Mouse (Mus musculus) stomach, embryonic 16.5 days (tissue): ENCODE measurements at regions not wholly inside any gene's neighbourhood (a gene's known extent, or its start where the extent isn't known, plus 50 kb on each side); places are given as distances from the start of the nearest gene placed in this dataset.

Experiments
- ATAC-seq: fragments of 200-750 bp; cut with Nextera tagmentation; 2 replicates; pipeline ENCODE4 v1.8.0; 2017; ENCODE audit warnings: moderate number of reproducible peaks, moderate TSS enrichment; ENCODE audit not compliant: insufficient read depth, low FRiP score
- H3K27ac ChIP-seq: fragments of 300-500 bp; sonication (generic); 2 replicates; pipeline ENCODE4 v1.5.1; 2014; ENCODE audit warnings: low read length
- H3K27me3 ChIP-seq: fragments of 300-500 bp; sonication (generic); 2 replicates; pipeline ENCODE4 v1.6.1; 2014; ENCODE audit warnings: low read length, control low read depth, mixed read lengths; ENCODE audit not compliant: control insufficient read depth, insufficient read depth
- H3K36me3 ChIP-seq: fragments of 300-500 bp; sonication (generic); 2 replicates; pipeline ENCODE4 v1.6.1; 2014; ENCODE audit warnings: low read length; ENCODE audit not compliant: control insufficient read depth, insufficient read depth
- H3K4me1 ChIP-seq: fragments of 300-500 bp; sonication (generic); 2 replicates; pipeline ENCODE4 v1.6.1; 2014; ENCODE audit warnings: low read length, control low read depth, mixed read lengths; ENCODE audit not compliant: control insufficient read depth, insufficient read depth
- H3K4me2 ChIP-seq: fragments of 300-500 bp; sonication (generic); 2 replicates; pipeline ENCODE4 v1.6.1; 2014; ENCODE audit warnings: low read depth, low read length, mixed read lengths
- H3K4me3 ChIP-seq: fragments of 300-500 bp; sonication (generic); replicated peaks from 2 replicates; pipeline ENCODE4 v1.5.1; 2014; ENCODE audit warnings: mild to moderate bottlenecking, low read length
- H3K9ac ChIP-seq: fragments of 300-500 bp; sonication (generic); 2 replicates; pipeline ENCODE4 v1.6.1; 2014; ENCODE audit warnings: low read length
- H3K9me3 ChIP-seq: fragments of 300-500 bp; sonication (generic); replicated peaks from 2 replicates; pipeline ENCODE4 v1.6.1; 2016; ENCODE audit warnings: low read length, control low read depth; ENCODE audit not compliant: control insufficient read depth
- WGBS: fragments of 180-500 bp; shearing (Covaris S2); extraction: QIAGEN DNeasy Blood & Tissue Kit; methylation state at CpG from one replicate; pipeline ENCODE4 v1.1.7; 2014; 5-methylcytosine and 5-hydroxymethylcytosine counted together

- ATAC-seq, result no peak
- H3K9me3 ChIP-seq, result no peaks in the 10 kb centered on the region
- no peak overlapping the region for H3K9ac ChIP-seq
- no peak overlapping the region for H3K4me2 ChIP-seq
- no peaks in the 10 kb centered on the region for H3K36me3 ChIP-seq
- H3K4me3 ChIP-seq, result no peak overlapping the region
- 50% methylated on average over 1 of the region's 1 CpGs for WGBS
- H3K27me3 ChIP-seq, result no peaks in the 10 kb centered on the region
- 0 out of 2 replicates have a peak, but pooled peaks cover 2% of the 10 kb centered on the region for H3K4me1 ChIP-seq
- no peak overlapping the region for H3K27ac ChIP-seq
These were observed 594.5 kb upstream of the A1bg start for GRCm38 (mm10) chr15:61517265-61517664.

GRCm38 (mm10) chr15:61514324-61514723, 591.5 kb upstream of the A1bg start:
- Histone ChIP-seq H3K27ac (no peak overlapping the region), H3K9ac (no peak overlapping the region), H3K27me3 (no peaks in the 10 kb centered on the region), H3K4me1 (0 out of 2 replicates have a peak, but pooled peaks cover 2% of the 10 kb centered on the region), H3K4me3 (no peak overlapping the region), H3K36me3 (no peaks in the 10 kb centered on the region), H3K9me3 (no peaks in the 10 kb centered on the region), H3K4me2 (no peak overlapping the region)
- no peak for ATAC-seq
- 32% methylated on average over 1 of the region's 1 CpGs for WGBS

DNA sequence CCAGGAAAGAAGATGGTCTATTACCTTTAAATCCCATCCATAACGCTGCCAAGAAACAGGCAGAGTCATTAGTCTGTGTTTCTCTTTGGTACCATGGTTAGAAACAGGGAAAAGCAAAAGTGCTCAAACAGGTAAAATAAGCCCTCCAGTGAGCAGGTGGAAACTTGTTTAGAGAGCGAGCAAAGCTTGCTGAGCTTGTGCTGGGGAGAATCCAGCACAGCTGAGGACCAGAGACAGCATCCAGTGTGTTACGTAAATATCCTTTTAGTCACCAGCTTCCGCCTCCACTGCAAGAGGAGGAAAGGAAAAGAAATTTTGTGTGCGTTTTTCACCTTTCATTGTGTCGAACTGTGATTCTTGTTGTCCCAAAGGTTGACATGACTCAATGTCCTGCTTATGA, 586.0 kb upstream of the A1bg start:
- Histone ChIP-seq H3K4me1 (no peaks in the 10 kb centered on the region), H3K4me2 (no peak overlapping the region), H3K4me3 (no peak overlapping the region), H3K9ac (no peak overlapping the region), H3K27ac (peak overlapping the region; percentile 11; the same call in 1 of the 2 replicates), H3K27me3 (no peaks in the 10 kb centered on the region), H3K9me3 (no peaks in the 10 kb centered on the region), H3K36me3 (no peaks in the 10 kb centered on the region)
- 75% methylated on average over 6 of the region's 6 CpGs for WGBS
- ATAC-seq, result no peak

GRCm38 (mm10) chr15:61506361-61506897, 583.6 kb upstream of the A1bg start:
- H3K4me3 ChIP-seq, result no peak overlapping the region
- WGBS, result 69% methylated on average over 6 of the region's 6 CpGs
- H3K27me3 ChIP-seq, result no peaks in the 10 kb centered on the region
- no peaks in the 10 kb centered on the region for H3K36me3 ChIP-seq
- no peak overlapping the region for H3K9ac ChIP-seq
- ATAC-seq, result no peak
- H3K9me3 ChIP-seq, result no peaks in the 10 kb centered on the region
- peak overlapping the region; percentile 35; the same call in 1 of the 2 replicates for H3K27ac ChIP-seq
- H3K4me1 ChIP-seq, result no peaks in the 10 kb centered on the region
- no peak overlapping the region for H3K4me2 ChIP-seq

DNA sequence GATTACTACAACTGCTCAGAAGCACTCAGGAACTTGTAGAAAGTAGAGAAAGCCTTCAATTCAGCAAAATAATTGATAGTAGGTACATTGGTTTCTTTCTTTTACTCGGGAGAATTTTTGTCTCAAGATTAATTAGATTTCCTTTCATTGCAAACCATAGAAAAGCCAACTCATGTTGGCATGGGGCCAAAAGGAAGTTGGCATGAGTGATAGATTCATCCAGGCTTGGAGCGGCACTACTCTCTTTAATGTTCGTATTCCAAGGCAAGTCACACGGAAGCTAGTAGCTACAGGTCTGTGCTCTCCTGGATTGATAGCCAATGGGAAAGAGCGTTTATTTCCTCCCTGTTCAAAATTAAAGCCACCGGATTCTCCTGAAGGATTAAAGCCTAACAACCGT, 580.6 kb upstream of the A1bg start:
- H3K4me1 ChIP-seq, result no peaks in the 10 kb centered on the region

DNA sequence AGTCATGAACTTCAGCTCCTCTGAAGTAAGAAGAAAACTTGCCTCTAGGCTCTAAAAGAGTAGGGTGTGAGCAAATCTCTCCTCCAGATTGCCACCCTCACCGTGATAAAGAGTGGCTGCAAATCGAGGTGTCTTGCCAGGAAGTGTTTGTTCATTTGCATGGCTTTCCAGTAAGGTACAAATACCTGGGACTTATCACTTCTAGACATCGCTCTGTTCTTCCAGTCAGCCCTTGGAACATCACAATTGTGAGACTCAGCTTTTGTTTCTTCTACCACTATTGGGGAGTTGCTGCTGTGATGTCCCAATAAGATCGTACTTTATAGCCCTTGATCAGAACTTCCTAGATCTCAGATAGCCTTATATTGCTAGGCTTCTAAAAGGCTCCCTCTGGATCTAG, 566.9 kb upstream of the A1bg start:
- no peaks in the 10 kb centered on the region for H3K9me3 ChIP-seq
- no peaks in the 10 kb centered on the region for H3K36me3 ChIP-seq
- no peak overlapping the region for H3K4me2 ChIP-seq
- no peaks in the 10 kb centered on the region for H3K27me3 ChIP-seq
- H3K9ac ChIP-seq, result no peak overlapping the region
- H3K27ac ChIP-seq, result no peak overlapping the region
- ATAC-seq, result no peak
- WGBS, result 77% methylated on average over 4 of the region's 4 CpGs
- no peaks in the 10 kb centered on the region for H3K4me1 ChIP-seq
- no peak overlapping the region for H3K4me3 ChIP-seq

More for the DNA sequence above, 580.6 kb upstream of the A1bg start:
- no peak for ATAC-seq
- no peaks in the 10 kb centered on the region for H3K9me3 ChIP-seq
- H3K4me2 ChIP-seq, result no peak overlapping the region
- H3K36me3 ChIP-seq, result no peaks in the 10 kb centered on the region
- H3K4me3 ChIP-seq, result no peak overlapping the region
- no peak overlapping the region for H3K27ac ChIP-seq
- WGBS, result 54% methylated on average over 7 of the region's 7 CpGs
- H3K27me3 ChIP-seq, result no peaks in the 10 kb centered on the region
- no peak overlapping the region for H3K9ac ChIP-seq

DNA sequence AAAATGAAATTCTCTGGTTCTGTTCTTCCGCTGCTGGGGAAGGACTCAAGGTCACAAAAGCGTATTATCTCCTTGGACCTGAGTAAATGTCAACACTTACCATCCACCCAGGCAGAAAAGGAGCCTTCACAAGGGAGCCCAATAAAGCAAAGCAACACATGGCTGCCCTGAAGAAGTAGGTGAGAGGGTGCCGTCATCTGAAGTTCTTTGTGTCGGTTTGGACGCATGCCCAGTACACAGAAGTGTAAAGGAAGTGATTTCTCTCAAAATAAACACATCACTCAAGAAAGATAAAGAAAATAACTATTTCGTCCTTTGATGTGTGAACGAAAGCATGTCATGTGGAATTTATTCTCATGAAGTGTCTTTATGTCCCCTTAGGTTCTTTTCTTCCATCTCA, 559.0 kb upstream of the A1bg start:
- Histone ChIP-seq H3K36me3 (no peaks in the 10 kb centered on the region), H3K27ac (no peak overlapping the region), H3K4me2 (no peak overlapping the region), H3K4me3 (no peak overlapping the region), H3K9me3 (no peaks in the 10 kb centered on the region), H3K27me3 (no peaks in the 10 kb centered on the region), H3K4me1 (no peaks in the 10 kb centered on the region), H3K9ac (no peak overlapping the region)
- no peak for ATAC-seq
- WGBS, result 51% methylated on average over 7 of the region's 7 CpGs

DNA sequence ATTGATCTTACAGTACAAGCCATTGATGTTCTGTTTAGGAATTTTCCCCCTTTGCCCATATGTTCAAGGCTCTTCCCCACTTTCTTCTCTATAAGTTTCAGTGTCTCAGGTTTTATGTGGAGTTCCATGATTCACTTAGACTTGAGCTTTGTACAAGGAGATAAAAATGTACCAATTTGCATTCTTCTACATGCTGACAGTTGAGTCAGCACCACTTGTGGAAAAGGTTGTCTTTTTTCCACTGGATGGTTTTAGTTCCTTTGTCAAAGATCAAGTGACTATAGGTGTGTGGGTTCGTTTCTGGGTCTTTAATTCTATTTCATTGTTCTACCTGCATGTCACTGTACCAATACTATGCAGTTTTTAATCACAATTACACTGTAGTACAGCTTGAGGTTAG, 551.1 kb upstream of the A1bg start:
- no peak overlapping the region for H3K27ac ChIP-seq
- H3K4me2 ChIP-seq, result no peak overlapping the region
- H3K27me3 ChIP-seq, result no peaks in the 10 kb centered on the region
- H3K4me3 ChIP-seq, result no peak overlapping the region
- 38% methylated on average over 1 of the region's 1 CpGs for WGBS
- ATAC-seq, result no peak
- H3K9me3 ChIP-seq, result no peaks in the 10 kb centered on the region
- H3K4me1 ChIP-seq, result no peaks in the 10 kb centered on the region
- H3K36me3 ChIP-seq, result no peaks in the 10 kb centered on the region
- H3K9ac ChIP-seq, result no peak overlapping the region

- Histone ChIP-seq H3K27ac (no peak overlapping the region; the same call in 1 of the 2 replicates), H3K27me3 (no peaks in the 10 kb centered on the region), H3K4me3 (no peak overlapping the region), H3K4me1 (peaks cover 6% of the 10 kb centered on the region; the same call in 1 of the 2 replicates), H3K36me3 (no peaks in the 10 kb centered on the region), H3K9ac (no peak overlapping the region), H3K4me2 (no peak overlapping the region), H3K9me3 (no peaks in the 10 kb centered on the region)
- ATAC-seq, result no peak
- 74% methylated on average over 5 of the region's 5 CpGs for WGBS
These were observed 532.2 kb upstream of the A1bg start for GRCm38 (mm10) chr15:61455042-61455441.
